Mouse (Mus musculus) kidney, postnatal 14 days (tissue): ENCODE results near the gene Ints2.
"Not testable (repeated sequence)": the region's sequence is repeated elsewhere in the genome, so short reads cannot be mapped to it uniquely, and the experiment has no call there.

Experiments
- DNase-seq: peaks from one replicate; pipeline ENCODE4 v3.0.0; 2022; ENCODE audit warnings: mixed read lengths

Gene Ints2

GRCm38 (mm10) chr11:86257460-86258076, at the start of gene Ints2:
Gene Ints2, minus strand, starts transcription at chr11:86257575.
- peak; percentile 96 for DNase-seq

GRCm38 (mm10) chr11:86292201-86292600, 34.8 kb upstream of the Ints2 start:
- not testable (repeated sequence) for DNase-seq

GRCm38 (mm10) chr11:86291714-86292113, 34.3 kb upstream of the Ints2 start:
- no peak for DNase-seq

DNA sequence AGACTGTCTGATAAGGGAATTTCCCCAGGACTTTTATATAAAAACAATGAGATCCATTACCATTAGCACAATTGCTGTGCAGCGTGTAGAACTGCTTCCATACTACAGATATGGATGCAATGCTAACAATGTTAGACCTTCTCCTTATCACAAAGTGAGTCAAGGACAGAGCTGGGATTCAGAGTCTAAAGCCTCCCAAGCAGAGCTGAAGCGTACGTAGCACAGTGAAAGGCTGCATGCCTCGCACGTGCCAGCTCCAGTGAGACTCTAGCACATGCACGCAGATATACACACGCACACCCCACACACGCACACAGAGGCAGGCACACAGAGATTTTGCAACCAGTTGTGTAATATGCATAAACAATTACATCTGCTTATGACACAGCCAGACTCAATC, 28.4 kb upstream of the Ints2 start:
- DNase-seq = no peak

GRCm38 (mm10) chr11:86278442-86279102, 21.2 kb upstream of the Ints2 start:
- no peak for DNase-seq

DNA sequence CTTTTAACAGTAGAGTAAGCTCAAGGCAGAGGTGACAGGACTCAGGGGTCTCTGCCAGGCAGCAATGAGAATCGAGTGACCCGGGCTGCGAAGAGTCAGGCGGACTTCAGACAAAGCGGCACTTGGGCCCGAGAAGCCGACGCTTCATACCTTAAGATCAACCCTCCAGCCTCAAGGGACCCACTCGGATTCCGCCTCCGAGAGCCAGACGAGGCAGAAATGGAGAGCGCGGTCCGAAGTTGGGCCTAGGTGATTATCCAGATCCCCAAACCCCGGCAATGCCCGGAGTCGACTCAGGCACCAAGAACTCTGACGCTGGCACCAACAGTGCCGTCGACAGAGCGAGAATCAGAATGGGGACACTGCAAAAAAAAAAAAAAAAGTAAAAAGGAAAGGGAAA, 321 bp downstream of the Ints2 start:
- DNase-seq = no peak

DNA sequence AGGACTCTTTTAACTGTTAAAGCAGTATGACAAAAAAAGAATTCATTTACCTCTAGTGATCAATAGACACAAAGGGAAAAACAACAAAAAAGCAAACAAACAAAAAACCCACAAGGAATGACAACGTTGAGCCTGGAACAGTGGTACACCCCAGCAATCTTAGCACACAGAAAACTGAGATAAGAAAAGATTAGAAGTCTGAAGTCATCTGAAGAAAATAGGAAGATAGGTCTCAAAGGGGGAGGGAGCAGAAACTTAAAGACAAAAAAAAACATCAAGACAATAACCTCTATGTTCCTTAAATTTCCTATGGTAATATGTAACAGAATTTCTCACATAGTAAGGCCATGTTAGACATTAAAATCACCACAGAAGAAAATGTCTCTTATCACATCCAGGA, 4.0 kb downstream of the Ints2 start:
- DNase-seq = no peak

DNA sequence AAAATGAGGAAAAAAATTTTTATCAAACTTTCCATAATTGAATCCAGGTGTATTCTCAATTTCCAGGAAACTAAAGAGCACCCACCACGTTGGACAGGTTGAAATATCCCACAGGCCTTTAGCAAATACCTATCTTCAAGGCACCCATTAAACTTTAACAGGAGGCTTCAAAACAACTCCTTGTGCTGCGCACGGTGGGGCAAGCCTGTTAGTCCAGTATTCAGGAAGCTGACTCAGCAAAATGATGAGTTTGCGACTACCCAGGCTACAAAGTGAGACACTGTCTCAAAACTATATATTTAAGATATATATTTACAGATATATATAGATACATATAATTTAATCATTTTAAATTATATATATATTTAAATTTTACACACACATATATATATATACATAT, 24.9 kb downstream of the Ints2 start:
- peak; percentile 49 for DNase-seq

GRCm38 (mm10) chr11:86231781-86232350, 25.5 kb downstream of the Ints2 start:
- peak; percentile 45 for DNase-seq

GRCm38 (mm10) chr11:86226646-86227180, 30.7 kb downstream of the Ints2 start:
- DNase-seq = no peak

GRCm38 (mm10) chr11:86225761-86226160, 31.6 kb downstream of the Ints2 start:
- no peak for DNase-seq

DNA sequence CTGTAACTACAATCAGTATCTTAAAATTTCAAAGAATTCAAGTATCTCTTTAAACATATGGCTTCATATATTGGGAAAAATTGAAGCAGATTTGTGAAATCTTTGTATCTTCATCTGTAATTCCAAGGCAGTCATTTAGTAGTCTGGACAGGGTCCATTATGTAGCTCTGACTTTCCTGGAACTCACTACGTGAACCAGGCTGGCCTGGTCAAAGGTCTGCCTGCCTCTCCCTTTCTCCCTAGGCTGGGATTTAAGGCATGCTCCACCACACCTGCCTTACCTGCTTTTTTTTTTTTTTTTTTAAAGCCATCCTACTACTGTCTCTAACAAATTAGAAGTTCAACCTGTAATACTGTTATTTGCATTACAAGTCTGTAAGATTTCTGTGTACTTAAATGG, 45.6 kb downstream of the Ints2 start:
- DNase-seq = peak; percentile 49

GRCm38 (mm10) chr11:86209123-86209522, 48.3 kb downstream of the Ints2 start:
- DNase-seq = no peak

- DNase-seq = no peak
Measured at GRCm38 (mm10) chr11:86205876-86206275, 51.5 kb downstream of the Ints2 start.

DNA sequence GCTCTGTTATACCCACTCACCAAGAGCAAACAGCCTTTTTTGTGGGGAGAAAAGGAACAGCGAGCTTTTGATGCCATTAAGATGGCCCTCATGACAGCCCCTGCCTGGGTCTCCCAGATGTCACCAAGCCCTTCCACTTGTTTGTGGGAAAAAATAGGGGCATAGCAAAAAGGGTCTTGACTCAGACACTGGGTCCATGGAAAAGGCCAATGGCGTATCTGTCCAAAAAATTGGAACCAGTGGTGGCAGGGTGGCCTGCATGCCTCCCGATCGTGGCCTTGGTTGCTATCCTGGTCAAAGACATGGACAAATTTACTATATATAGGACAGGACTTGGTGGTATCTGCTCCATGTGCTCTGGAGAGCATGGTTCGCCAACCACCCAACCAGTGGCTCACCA, 52.3 kb downstream of the Ints2 start:
- no peak for DNase-seq

- DNase-seq = no peak
Measured at GRCm38 (mm10) chr11:86201901-86202675, 55.3 kb downstream of the Ints2 start.

GRCm38 (mm10) chr11:86201037-86201786, 56.2 kb downstream of the Ints2 start, which contains the start of gene Brip1:
Gene Brip1, minus strand, starts transcription at chr11:86201193.
- DNase-seq = peak; percentile 95

- no peak for DNase-seq
Measured at GRCm38 (mm10) chr11:86200460-86201021, 56.8 kb downstream of the Ints2 start.

GRCm38 (mm10) chr11:86199733-86200132, 57.6 kb downstream of the Ints2 start:
- DNase-seq = no peak

GRCm38 (mm10) chr11:86185224-86185623, 72.2 kb downstream of the Ints2 start:
- DNase-seq = not testable (repeated sequence)

- no peak for DNase-seq
Measured at GRCm38 (mm10) chr11:86175833-86176232, 81.5 kb downstream of the Ints2 start.

- DNase-seq = peak; percentile 76
Measured at GRCm38 (mm10) chr11:86174173-86174572, 83.2 kb downstream of the Ints2 start.
